Mouse (Mus musculus) frontal cortex, adult 2 months (tissue): ENCODE data around the gene Prpf18. TPM values are rescaled to one million over a fixed set of nuclear protein-coding genes. Genes with fewer than 3 reads are reported as not detected.
"Not testable (repeated sequence)": the region's sequence is repeated elsewhere in the genome, so short reads cannot be mapped to it uniquely, and the experiment has no call there.

Experiments
- DNase-seq, 2 experiments: peaks; one replicate each; pipeline ENCODE4 v3.0.0; 2022; ENCODE audit warnings: low spot score in 1 of 2; ENCODE audit errors: extremely low spot score in 1 of 2
- polyA plus RNA-seq: library from polyadenylated mRNA; depleted of rRNA; stranded (reverse); fragments of >200 nt; gene quantifications from 2 replicates; pipeline ENCODE4 v1.2.3, GENCODE M21; 2012; rRNA removed

The Prpf18 gene
- 45.1 and 48.9 TPM in 2 replicates for polyA plus RNA-seq

GRCm38 (mm10) chr2:4651500-4652285 lies at the start of gene Prpf18:
Gene Prpf18 (minus strand): TSS chr2:4652113.
- DNase-seq, result peak; percentile 74 to 94

GRCm38 (mm10) chr2:4679886-4680285 lies 28.0 kb upstream of the Prpf18 start:
- DNase-seq, result no peak

GRCm38 (mm10) chr2:4671636-4672035 lies 19.7 kb upstream of the Prpf18 start:
- DNase-seq, result no peak

GRCm38 (mm10) chr2:4669701-4670100 lies 17.8 kb upstream of the Prpf18 start:
- no peak for DNase-seq

- no peak for DNase-seq
Measured at GRCm38 (mm10) chr2:4668626-4669025, 16.7 kb upstream of the Prpf18 start.

GRCm38 (mm10) chr2:4660677-4661076 lies 8.8 kb upstream of the Prpf18 start:
- DNase-seq, result no peak

DNA sequence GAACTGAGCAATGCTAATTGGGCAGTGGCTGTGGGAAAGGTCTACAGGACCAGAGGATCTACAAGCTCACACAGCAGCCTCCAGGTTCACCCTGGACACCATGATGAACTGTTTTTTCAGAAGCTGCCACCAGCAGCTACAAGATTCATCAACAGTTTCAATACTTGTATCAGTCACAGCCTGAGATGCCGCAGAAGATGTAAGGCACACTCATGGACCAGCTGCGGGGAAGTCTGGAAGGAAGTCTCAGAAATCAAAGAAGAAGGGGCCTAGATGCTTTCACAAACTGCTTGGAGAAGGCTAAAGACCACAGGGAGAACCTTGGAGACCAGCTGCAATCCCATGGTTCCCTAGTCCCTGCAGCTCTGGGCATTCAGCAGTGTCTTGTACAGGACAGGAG lies 2.3 kb downstream of the Prpf18 start:
- no peak for DNase-seq

- no peak for DNase-seq
Measured at GRCm38 (mm10) chr2:4648094-4648493, 3.8 kb downstream of the Prpf18 start.

GRCm38 (mm10) chr2:4645066-4645465 lies 6.8 kb downstream of the Prpf18 start:
- DNase-seq, result no peak

- DNase-seq, result no peak
Measured at GRCm38 (mm10) chr2:4638189-4638588, 13.7 kb downstream of the Prpf18 start.

- DNase-seq, result no peak
Measured at GRCm38 (mm10) chr2:4636656-4637055, 15.3 kb downstream of the Prpf18 start.

DNA sequence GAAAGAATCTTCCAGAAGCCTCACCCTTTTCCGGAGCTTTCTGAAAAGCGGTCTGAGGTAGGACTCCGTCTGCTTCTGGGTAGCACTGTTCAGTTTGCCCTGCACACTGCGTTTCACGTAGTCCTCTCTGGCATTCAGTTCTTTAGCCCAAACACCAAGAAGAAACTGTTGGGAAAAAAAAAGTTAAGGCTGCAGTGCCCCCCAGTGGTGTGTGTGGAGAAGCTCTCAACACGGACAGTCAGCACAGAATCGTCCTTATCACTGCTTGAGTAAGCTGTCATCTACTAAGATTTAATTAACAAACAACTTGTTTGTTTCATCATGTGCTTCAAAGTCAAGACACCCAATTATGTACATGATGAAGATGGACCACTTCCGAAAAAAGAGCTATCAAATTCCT lies 16.1 kb downstream of the Prpf18 start:
- DNase-seq, result peak in 1 of 2 experiments; percentile 42

GRCm38 (mm10) chr2:4630197-4630835 lies 21.6 kb downstream of the Prpf18 start:
- peak in 1 of 2 experiments; percentile 52 for DNase-seq

GRCm38 (mm10) chr2:4629470-4629869 lies 22.4 kb downstream of the Prpf18 start:
- no peak for DNase-seq

GRCm38 (mm10) chr2:4628920-4629319 lies 23.0 kb downstream of the Prpf18 start:
- no peak for DNase-seq

DNA sequence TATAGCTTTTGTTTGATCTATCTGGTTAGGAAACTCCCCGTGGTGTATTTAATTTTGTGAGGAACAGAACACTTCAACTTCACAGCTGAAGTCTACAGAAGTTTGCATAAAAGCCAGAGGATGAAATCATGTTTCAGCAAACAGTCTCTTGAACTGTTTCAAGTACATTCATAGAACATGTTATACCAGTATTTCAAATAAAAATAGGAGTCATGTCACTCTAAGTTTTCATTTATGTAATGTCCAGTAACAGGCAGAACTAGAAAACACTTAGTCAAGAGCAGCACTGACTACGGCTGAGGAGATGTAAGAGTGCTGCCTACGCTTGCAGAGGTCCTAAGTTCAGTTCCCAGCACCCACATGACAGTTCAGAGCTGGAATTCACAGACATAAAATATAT lies 25.0 kb downstream of the Prpf18 start:
- DNase-seq, result no peak

DNA sequence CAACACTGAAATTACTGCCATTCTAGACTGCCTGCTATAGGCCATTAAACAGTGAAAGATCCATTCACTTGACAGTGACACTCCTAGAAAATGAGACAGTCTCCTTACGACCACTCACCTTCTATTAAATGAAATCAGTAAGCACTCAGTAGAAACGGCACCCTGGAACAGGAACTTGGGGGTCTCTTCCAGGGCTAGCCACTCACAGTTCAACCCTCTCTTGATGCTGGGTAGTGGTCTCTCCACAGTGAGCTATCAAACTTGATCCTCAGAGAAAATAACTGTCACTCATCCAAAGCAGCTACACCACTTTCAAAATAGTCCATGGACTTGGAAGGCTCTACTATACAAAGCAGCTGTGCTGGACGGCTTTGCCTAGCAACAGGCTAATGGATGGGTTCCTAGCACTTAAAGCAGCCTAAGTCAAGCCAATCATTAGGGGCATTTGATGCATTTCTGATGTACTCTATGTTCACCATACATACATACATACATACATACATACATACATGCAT lies 30.4 kb downstream of the Prpf18 start:
- no peak for DNase-seq

DNA sequence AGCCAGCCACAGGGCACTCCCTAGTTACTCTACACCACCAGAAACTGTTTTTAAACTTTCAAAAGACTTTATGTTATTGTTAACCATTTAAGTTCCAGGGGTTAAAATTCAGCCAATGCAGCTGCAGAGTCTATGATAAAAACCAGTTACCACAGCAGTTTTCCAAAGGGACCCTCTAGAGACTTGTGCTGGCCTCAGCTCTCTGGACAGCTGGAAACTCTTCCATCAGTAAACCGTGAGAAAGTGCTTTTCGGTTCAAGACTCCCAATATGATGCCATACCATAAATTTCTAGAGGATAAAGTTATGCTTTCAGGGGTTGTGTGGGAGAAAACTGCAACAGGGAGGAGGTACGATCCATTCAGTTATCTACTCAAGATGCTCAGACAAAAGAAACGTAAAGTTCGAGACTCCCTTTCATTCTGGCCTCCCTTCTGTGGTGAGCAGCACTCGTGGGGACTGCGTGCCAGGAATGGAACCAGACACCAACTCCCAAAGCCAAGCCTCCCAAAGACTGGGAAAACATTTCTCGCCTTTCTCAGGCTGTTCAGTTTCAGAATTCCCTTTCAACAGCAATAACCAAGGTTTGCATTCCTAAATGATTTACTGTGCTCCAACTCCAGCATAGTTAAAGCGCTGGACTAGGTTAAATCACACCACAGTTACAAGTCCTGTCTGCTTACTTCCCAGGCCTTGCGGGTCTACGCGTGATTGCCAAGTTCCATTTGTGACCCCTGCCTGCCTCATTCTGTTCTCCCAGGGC lies 31.1 kb downstream of the Prpf18 start:
- DNase-seq, result no peak

DNA sequence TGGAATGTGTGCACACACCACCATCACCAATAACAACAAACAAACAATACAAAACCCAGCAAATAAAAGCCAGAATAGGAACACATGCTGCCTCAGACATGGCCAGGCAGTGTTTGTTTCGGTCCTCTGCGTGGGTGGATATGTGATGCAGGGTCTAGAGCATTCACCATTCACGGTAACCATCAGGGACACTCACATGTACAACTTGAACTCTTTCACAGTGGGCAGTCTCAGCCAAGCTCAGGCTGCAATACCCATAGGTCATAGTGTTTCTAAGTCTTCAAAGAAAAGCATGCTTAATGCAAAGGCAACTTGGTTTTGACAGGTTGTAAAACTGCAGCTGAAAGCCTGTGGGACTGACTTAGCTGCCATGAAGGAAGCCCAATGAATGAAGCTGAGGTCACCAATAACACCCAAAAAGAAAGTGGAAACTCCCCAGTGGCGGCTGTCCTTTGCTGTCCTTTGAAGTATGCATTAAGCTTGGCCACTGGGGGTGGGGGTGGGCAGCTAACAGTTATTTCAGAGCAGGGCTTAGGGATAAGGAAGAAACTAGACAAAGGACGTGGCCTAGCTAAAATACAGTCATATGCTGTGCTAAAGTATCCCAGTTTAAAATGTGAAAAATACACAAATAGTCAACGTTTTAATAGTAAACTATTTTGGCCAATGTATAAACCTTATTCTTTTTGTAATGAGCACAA lies 31.9 kb downstream of the Prpf18 start:
- no peak for DNase-seq

DNA sequence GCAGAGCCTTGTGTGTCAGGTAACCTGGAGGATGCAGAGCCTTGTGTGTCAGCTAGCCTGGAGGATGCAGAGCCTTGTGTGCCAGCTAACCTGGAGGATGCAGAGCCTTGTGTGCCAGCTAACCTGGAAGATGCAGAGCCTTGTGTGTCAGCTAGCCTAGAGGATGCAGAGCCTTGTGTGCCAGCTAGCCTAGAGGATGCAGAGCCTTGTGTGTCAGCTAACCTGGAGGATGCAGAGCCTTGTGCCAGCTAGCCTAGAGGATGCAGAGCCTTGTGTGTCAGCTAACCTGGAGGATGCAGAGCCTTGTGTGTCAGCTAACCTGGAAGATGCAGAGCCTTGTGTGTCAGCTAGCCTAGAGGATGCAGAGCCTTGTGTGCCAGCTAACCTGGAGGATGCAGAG lies 32.8 kb downstream of the Prpf18 start:
- DNase-seq, result not testable (repeated sequence)
